Mouse (Mus musculus): Measurements from ENCODE around the gene Zdhhc18. TPM values are rescaled to one million over a fixed set of nuclear protein-coding genes. Genes with fewer than 3 reads are reported as not detected.

Gene Zdhhc18
- polyA plus RNA-seq, 3 experiments from 2014 or later: 22.8 to 25.9 (median 23.1) TPM

- ATAC-seq: peak; percentile 22
Measured at GRCm38 (mm10) chr4:133601721-133602218, 48.2 kb downstream of the Zdhhc18 start, which contains the start of gene Sfn. TSS of gene Sfn (minus strand) at chr4:133602168.

GRCm38 (mm10) chr4:133600306-133600705 is 49.6 kb downstream of the Zdhhc18 start:
- ATAC-seq: no peak

- peak; percentile 92 for ATAC-seq
Measured at GRCm38 (mm10) chr4:133599571-133600073, 50.3 kb downstream of the Zdhhc18 start.

- ATAC-seq: peak; percentile 8
Measured at GRCm38 (mm10) chr4:133599116-133599515, 50.8 kb downstream of the Zdhhc18 start.

- no peak for ATAC-seq
Measured at GRCm38 (mm10) chr4:133598616-133599015, 51.3 kb downstream of the Zdhhc18 start.

GRCm38 (mm10) chr4:133596084-133596483 is 53.9 kb downstream of the Zdhhc18 start:
- no peak for ATAC-seq

- no peak for ATAC-seq
Measured at GRCm38 (mm10) chr4:133595538-133595937, 54.4 kb downstream of the Zdhhc18 start.

GRCm38 (mm10) chr4:133592570-133592969 is 57.4 kb downstream of the Zdhhc18 start:
- peak; percentile 46 for ATAC-seq

GRCm38 (mm10) chr4:133584059-133584951 is 65.6 kb downstream of the Zdhhc18 start, which contains the start of gene Gpn2:
TSS of gene Gpn2 (plus strand) at chr4:133584362.
- peak; percentile 98 for ATAC-seq

- no peak for ATAC-seq
Measured at GRCm38 (mm10) chr4:133583690-133584058, 66.3 kb downstream of the Zdhhc18 start.

- ATAC-seq: no peak
Measured at GRCm38 (mm10) chr4:133577983-133578382, 72.0 kb downstream of the Zdhhc18 start.

- no peak for ATAC-seq
Measured at GRCm38 (mm10) chr4:133574843-133575202, 75.1 kb downstream of the Zdhhc18 start.

- peak; percentile 89 for ATAC-seq
Measured at GRCm38 (mm10) chr4:133574070-133574842, 75.7 kb downstream of the Zdhhc18 start, which contains the start of gene Gpatch3. TSS of gene Gpatch3 (plus strand) at chr4:133574745.

GRCm38 (mm10) chr4:133570066-133570466 is 79.9 kb downstream of the Zdhhc18 start:
- no peak for ATAC-seq

GRCm38 (mm10) chr4:133569291-133570065 is 80.5 kb downstream of the Zdhhc18 start:
- no peak for ATAC-seq

- no peak for ATAC-seq
Measured at GRCm38 (mm10) chr4:133567251-133567650, 82.7 kb downstream of the Zdhhc18 start.

GRCm38 (mm10) chr4:133563123-133563571 is 86.8 kb downstream of the Zdhhc18 start:
- ATAC-seq: no peak

- no peak for ATAC-seq
Measured at GRCm38 (mm10) chr4:133561622-133562021, 88.3 kb downstream of the Zdhhc18 start.

- ATAC-seq: no peak
Measured at GRCm38 (mm10) chr4:133559846-133560245, 90.1 kb downstream of the Zdhhc18 start.

- ATAC-seq: no peak
Measured at GRCm38 (mm10) chr4:133557041-133557717, 92.8 kb downstream of the Zdhhc18 start.

All from inflammation-experienced regulatory T-cells, adult 6 months (primary cell).